Mouse (Mus musculus) small intestine, adult 2 months (tissue): ENCODE data around the gene Dctn2. TPM values are rescaled to one million over a fixed set of nuclear protein-coding genes. Genes with fewer than 3 reads are reported as not detected.
A peak's percentile ranks its signal among the peaks of the same experiment; 100 is the strongest.

ENCODE experiments used
- H3K27ac ChIP-seq: fragments of 200-500 bp; 2 replicates; pipeline ENCODE4 v1.5.1; 2012; ENCODE audit warnings: low read depth, low read length, control low read depth, inconsistent platforms; ENCODE audit not compliant: insufficient read depth
- H3K27me3 ChIP-seq: fragments of 200-500 bp; 2 replicates; pipeline ENCODE4 v1.6.1; 2012; ENCODE audit warnings: mild to moderate bottlenecking, moderate library complexity, low read length, inconsistent platforms; ENCODE audit not compliant: control insufficient read depth, insufficient read depth
- H3K36me3 ChIP-seq: fragments of 200-500 bp; 2 replicates; pipeline ENCODE4 v1.6.1; 2012; ENCODE audit warnings: mild to moderate bottlenecking, low read length, control low read depth, inconsistent platforms; ENCODE audit not compliant: control insufficient read depth, insufficient read depth
- H3K4me1 ChIP-seq: fragments of 200-500 bp; 2 replicates; pipeline ENCODE4 v1.6.1; 2012; ENCODE audit warnings: low read length, inconsistent platforms, mixed read lengths; ENCODE audit not compliant: control insufficient read depth, insufficient read depth, insufficient read length
- H3K4me3 ChIP-seq: fragments of 200-500 bp; 2 replicates; pipeline ENCODE4 v1.5.1; 2012; ENCODE audit warnings: low read depth, mild to moderate bottlenecking, control low read depth, inconsistent platforms, low read length, moderate library complexity
- CTCF ChIP-seq: fragments of 200-500 bp; IDR thresholded peaks from 2 replicates; pipeline ENCODE4 v1.5.1; 2012; ENCODE audit warnings: low read depth, mild to moderate bottlenecking, control low read depth, inconsistent platforms, low read length, moderate library complexity, mixed read lengths; ENCODE audit not compliant: insufficient replicate concordance, insufficient read length; ENCODE audit errors: extremely low read depth
- POLR2A ChIP-seq: fragments of 200-500 bp; IDR thresholded peaks from 2 replicates; pipeline ENCODE4 v1.6.1; 2012; ENCODE audit warnings: low read depth, mild to moderate bottlenecking, control low read depth, inconsistent platforms, low read length, moderate library complexity
- WGBS: fragments of 180-500 bp; shearing (Covaris S2); methylation state at CpG from one replicate; pipeline ENCODE4 v1.1.7; 2018; 5-methylcytosine and 5-hydroxymethylcytosine counted together
- polyA plus RNA-seq: library from polyadenylated mRNA; depleted of rRNA; stranded (reverse); fragments of >200 nt; gene quantifications from 2 replicates; pipeline ENCODE4 v1.2.3, GENCODE M21; 2012

The Dctn2 gene
- polyA plus RNA-seq, 1 experiment = 190 TPM

- no peaks in the 10 kb centered on the region for H3K27me3 ChIP-seq
- no peaks in the 10 kb centered on the region for H3K4me1 ChIP-seq
- no peak overlapping the region for H3K4me3 ChIP-seq
- no peak overlapping the region for H3K27ac ChIP-seq
- no peak for TF ChIP-seq CTCF
- TF ChIP-seq POLR2A = no peak
- 76% methylated on average over 2 of the region's 2 CpGs for WGBS
- H3K36me3 ChIP-seq = no peaks in the 10 kb centered on the region
These were observed 51.1 kb downstream of the Dctn2 start for GRCm38 (mm10) chr10:127317277-127317676.

- no peaks in the 10 kb centered on the region for H3K36me3 ChIP-seq
- H3K4me1 ChIP-seq = no peaks in the 10 kb centered on the region
- H3K27ac ChIP-seq = no peak overlapping the region
- no peak overlapping the region for H3K4me3 ChIP-seq
- TF ChIP-seq POLR2A (no peak), CTCF (no peak)
- WGBS = 55% methylated on average over 4 of the region's 4 CpGs
- no peaks in the 10 kb centered on the region for H3K27me3 ChIP-seq
These were observed 51.8 kb downstream of the Dctn2 start for GRCm38 (mm10) chr10:127318009-127318408.

DNA sequence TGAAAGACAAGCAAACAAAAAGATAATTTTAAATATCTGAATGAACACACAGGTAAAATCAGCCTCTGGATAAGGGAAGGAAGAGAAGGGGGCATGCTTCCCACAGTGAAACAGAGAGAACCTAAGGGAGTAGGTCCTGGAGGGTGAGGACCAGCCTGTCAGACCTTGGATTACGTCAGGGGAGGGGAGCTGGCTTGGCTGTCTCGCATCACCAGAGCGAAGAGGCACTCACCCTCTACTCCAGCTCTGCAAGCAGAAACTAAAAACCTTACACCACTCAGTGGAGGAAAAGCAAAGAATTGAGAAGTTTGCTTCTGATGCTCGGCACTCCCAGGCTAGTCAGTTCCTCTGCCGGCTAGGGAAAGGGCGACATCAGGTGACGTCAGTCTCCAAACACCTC is 53.8 kb downstream of the Dctn2 start:
- peaks cover 2% of the 10 kb centered on the region; the same call in 1 of the 2 replicates for H3K4me1 ChIP-seq
- no peaks in the 10 kb centered on the region for H3K36me3 ChIP-seq
- no peaks in the 10 kb centered on the region; the same call in 1 of the 2 replicates for H3K27me3 ChIP-seq
- H3K27ac ChIP-seq = no peak overlapping the region
- 72% methylated on average over 7 of the region's 7 CpGs for WGBS
- TF ChIP-seq POLR2A (no peak), CTCF (no peak)
- H3K4me3 ChIP-seq = no peak overlapping the region

- Histone ChIP-seq H3K27ac (peak within 1 kb of the TSS; percentile 69), H3K4me3 (peak within 1 kb of the TSS; percentile 57), H3K4me1 (peaks cover 12% of the 10 kb centered on the region), H3K36me3 (no peaks in the 10 kb centered on the region), H3K27me3 (peaks cover 9% of the 10 kb centered on the region; the same call in 1 of the 2 replicates)
- no peak for TF ChIP-seq POLR2A
- no peak for TF ChIP-seq CTCF
- WGBS = 76% methylated on average over 3 of the region's 3 CpGs
These were observed 55.5 kb downstream of the Dctn2 start, which contains the start of gene Arhgap9 for GRCm38 (mm10) chr10:127321621-127322020. TSS of gene Arhgap9 (plus strand) at chr10:127321964.

DNA sequence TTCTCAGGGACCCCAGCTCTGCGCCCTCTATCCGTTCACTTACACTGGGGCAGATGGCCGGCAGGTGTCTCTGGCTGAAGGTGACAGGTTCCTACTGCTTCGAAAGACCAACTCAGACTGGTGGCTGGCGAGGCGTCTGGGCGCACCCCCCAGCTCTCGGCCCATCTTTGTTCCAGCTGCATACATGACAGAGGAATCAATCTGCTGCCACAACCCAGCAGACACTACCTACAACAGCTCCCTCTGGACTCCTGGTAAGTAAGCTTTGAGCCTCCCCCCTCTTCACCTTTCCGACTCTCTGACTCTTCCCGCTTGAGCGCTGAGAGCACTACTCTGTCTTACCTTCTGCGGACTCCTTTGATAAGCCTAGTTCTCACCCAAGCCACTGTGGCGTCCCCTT is 56.0 kb downstream of the Dctn2 start:
- peaks cover 14% of the 10 kb centered on the region; the same call in 1 of the 2 replicates for H3K27me3 ChIP-seq
- no peaks in the 10 kb centered on the region for H3K36me3 ChIP-seq
- TF ChIP-seq POLR2A = no peak
- no peak for TF ChIP-seq CTCF
- peaks cover 15% of the 10 kb centered on the region for H3K4me1 ChIP-seq
- peak overlapping the region; percentile 57 for H3K4me3 ChIP-seq
- peak overlapping the region; percentile 69 for H3K27ac ChIP-seq
- WGBS = 72% methylated on average over 13 of the region's 13 CpGs

DNA sequence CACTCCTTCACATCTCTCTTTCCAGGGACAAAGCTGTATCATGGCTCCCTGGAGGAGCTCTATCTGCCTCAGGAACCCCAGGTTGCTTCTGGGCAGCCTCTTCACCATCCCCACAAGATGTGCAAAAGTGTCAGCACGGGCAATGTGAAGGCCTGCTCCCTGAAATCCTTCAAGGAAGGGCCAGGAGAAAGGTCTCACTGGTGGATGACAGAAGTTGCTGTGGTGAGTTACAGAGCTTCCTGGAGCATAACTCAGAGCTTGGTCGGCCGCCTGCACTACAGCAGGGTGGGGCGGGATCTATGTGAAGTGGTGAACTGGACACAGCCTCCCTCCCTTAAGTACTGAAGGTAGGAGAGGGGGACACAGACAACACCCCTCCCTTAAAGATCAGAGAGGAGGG is 56.5 kb downstream of the Dctn2 start:
- Histone ChIP-seq H3K36me3 (no peaks in the 10 kb centered on the region), H3K27ac (peak overlapping the region; percentile 69), H3K4me1 (peaks cover 15% of the 10 kb centered on the region), H3K4me3 (peak overlapping the region; percentile 57), H3K27me3 (peaks cover 16% of the 10 kb centered on the region; the same call in 1 of the 2 replicates)
- no peak for TF ChIP-seq CTCF
- TF ChIP-seq POLR2A = no peak
- WGBS = 41% methylated on average over 4 of the region's 4 CpGs

DNA sequence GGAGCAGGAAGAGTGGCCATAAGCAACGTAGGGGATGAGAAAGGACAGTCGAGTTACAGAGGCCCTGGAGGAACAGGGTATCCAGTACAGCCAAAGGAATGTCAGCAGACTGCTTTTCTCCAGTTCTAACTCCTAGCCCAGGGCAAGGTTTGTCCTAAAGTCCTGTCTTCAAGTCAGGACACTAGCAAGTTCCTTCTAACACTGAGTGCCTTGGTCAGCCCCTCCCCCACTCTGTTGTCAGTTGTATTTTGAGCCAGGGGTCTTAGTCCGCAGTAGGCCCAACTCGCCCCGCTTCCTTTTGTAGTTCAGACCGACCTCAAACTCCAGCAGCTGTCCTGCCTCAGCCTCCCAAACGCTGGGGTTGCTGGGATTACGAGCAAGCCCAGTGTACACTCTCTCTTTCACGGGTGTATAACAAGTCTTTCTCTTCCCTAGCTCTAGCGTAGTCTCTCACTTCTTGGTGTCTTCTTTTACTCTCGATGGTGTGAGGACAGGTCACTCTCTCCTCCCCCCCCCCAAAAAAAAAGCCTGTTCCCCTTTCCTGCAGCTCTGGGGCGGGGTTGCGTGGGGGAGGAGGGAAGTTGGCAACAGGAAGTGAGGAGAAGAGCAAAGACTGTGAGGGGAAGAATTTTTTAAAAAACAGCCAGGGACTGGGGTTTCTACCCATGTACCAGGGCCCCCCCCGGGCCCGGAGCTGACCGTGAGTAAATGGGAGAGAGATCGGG is 57.1 kb downstream of the Dctn2 start:
- peak overlapping the region; percentile 69 for H3K27ac ChIP-seq
- H3K27me3 ChIP-seq = peaks cover 16% of the 10 kb centered on the region; the same call in 1 of the 2 replicates
- TF ChIP-seq POLR2A (no peak), CTCF (no peak)
- H3K4me1 ChIP-seq = peaks cover 15% of the 10 kb centered on the region
- H3K36me3 ChIP-seq = no peaks in the 10 kb centered on the region
- H3K4me3 ChIP-seq = peak overlapping the region; percentile 57
- 70% methylated on average over 17 of the region's 17 CpGs for WGBS
